Mouse (Mus musculus) liver, embryonic 11.5 days (tissue): ENCODE data around the gene Rtl8c. TPM values are rescaled to one million over a fixed set of nuclear protein-coding genes. Genes with fewer than 3 reads are reported as not detected.

Source experiments
- polyA plus RNA-seq: library from polyadenylated mRNA; unstranded; fragments of >200 nt; fragmentation: Nextera tagmentation; extraction: Ambion mirVana; gene quantifications from 2 replicates; pipeline ENCODE4 v1.2.1, GENCODE M21; 2014

Gene Rtl8c
- polyA plus RNA-seq, 1 experiment from 2014 or later: 5.7 TPM

Other genes starting within 250 kb of the Rtl8c start
- 37.6 and 41.5 TPM in 2 replicates for gene Mospd1, start 237.5 kb upstream of the Rtl8c start, polyA plus RNA-seq
- gene Etd, start 173.1 kb upstream of the Rtl8c start, polyA plus RNA-seq: not detected in 2 replicates
- gene Gm14597, start 947 bp downstream of the Rtl8c start, polyA plus RNA-seq: not detected in 2 replicates
- 16.4 and 21.2 TPM in 2 replicates for gene Rtl8a, start 35.6 kb downstream of the Rtl8c start, polyA plus RNA-seq
- gene Rtl8b, start 62.4 kb downstream of the Rtl8c start, polyA plus RNA-seq: 19.9 and 20.0 TPM in 2 replicates
- gene 4930502E18Rik, start 116.8 kb downstream of the Rtl8c start, polyA plus RNA-seq: 0.19 and 0.21 TPM in 2 replicates
- not detected in 2 replicates for gene 1700013H16Rik, start 149.8 kb downstream of the Rtl8c start, polyA plus RNA-seq
- not detected in 2 replicates for gene Zfp36l3, start 168.4 kb downstream of the Rtl8c start, polyA plus RNA-seq
- 1.4 and 2.8 TPM in 2 replicates for gene Xlr, start 189.7 kb downstream of the Rtl8c start, polyA plus RNA-seq